Mouse (Mus musculus): ENCODE data around the gene Adgrg3. TPM values are rescaled to one million over a fixed set of nuclear protein-coding genes. Genes with fewer than 3 reads are reported as not detected.

Gene Adgrg3
- total RNA-seq, 2 experiments from 2014 or later = 0.33 TPM

- intact Hi-C loops (cut with DNase I; ENCODE audit: low total_unique reads) = no loop called here
- no peak for DNase-seq
Observed at GRCm38 (mm10) chr8:95064531-95064930, 47.0 kb downstream of the Adgrg3 start.

GRCm38 (mm10) chr8:95067582-95067981, 50.1 kb downstream of the Adgrg3 start:
- DNase-seq = peak; percentile 54
- intact Hi-C loops (cut with DNase I; ENCODE audit: low total_unique reads) = no loop called here

- no peak for DNase-seq
- intact Hi-C loops (cut with DNase I; ENCODE audit: low total_unique reads) = no loop called here
Observed at GRCm38 (mm10) chr8:95075504-95075903, 58.0 kb downstream of the Adgrg3 start.

GRCm38 (mm10) chr8:95076151-95076550, 58.7 kb downstream of the Adgrg3 start:
- DNase-seq = no peak
- intact Hi-C loops (cut with DNase I; ENCODE audit: low total_unique reads) = no loop called here

GRCm38 (mm10) chr8:95078055-95078454, 60.6 kb downstream of the Adgrg3 start:
- DNase-seq = no peak
- intact Hi-C loops (cut with DNase I; ENCODE audit: low total_unique reads) = no loop called here

GRCm38 (mm10) chr8:95079305-95079704, 61.8 kb downstream of the Adgrg3 start:
- intact Hi-C loops (cut with DNase I; ENCODE audit: low total_unique reads) = no loop called here
- DNase-seq = no peak

- intact Hi-C loops (cut with DNase I; ENCODE audit: low total_unique reads) = no loop called here
- DNase-seq = peak; percentile 97
Observed at GRCm38 (mm10) chr8:95080381-95081341, 63.2 kb downstream of the Adgrg3 start, which contains the start of gene Katnb1. Katnb1 (plus strand) TSS chr8:95081186.

- DNase-seq = no peak
- intact Hi-C loops (cut with DNase I; ENCODE audit: low total_unique reads) = no loop called here
Observed at GRCm38 (mm10) chr8:95081650-95082049, 64.2 kb downstream of the Adgrg3 start.

GRCm38 (mm10) chr8:95084261-95084660, 66.8 kb downstream of the Adgrg3 start:
- intact Hi-C loops (cut with DNase I; ENCODE audit: low total_unique reads) = no loop called here
- no peak for DNase-seq

- DNase-seq = no peak
Observed at GRCm38 (mm10) chr8:95084744-95085431, 67.4 kb downstream of the Adgrg3 start.

GRCm38 (mm10) chr8:95085432-95086141, 68.1 kb downstream of the Adgrg3 start:
- intact Hi-C loops (cut with DNase I; ENCODE audit: low total_unique reads) = no loop called here
- DNase-seq = no peak

More at GRCm38 (mm10) chr8:95084744-95085431, 67.4 kb downstream of the Adgrg3 start:
- intact Hi-C loops (cut with DNase I; ENCODE audit: low total_unique reads) = no loop called here

GRCm38 (mm10) chr8:95093574-95093973, 76.1 kb downstream of the Adgrg3 start:
- intact Hi-C loops (cut with DNase I; ENCODE audit: low total_unique reads) = loop anchor here (10.0 kb wide), 1 partner anchor 149 kb away; no protein-coding TSS in a partner anchor
- no peak for DNase-seq

Other genes with a start within 250 kb of the Adgrg3 start
- gene Cx3cl1, start 245.7 kb upstream of the Adgrg3 start, total RNA-seq (2021) = under 1 TPM; 0.82 to 0.96 TPM
- gene Ccl17, start 207.2 kb upstream of the Adgrg3 start, total RNA-seq (2021) = not detected
- 100 to 1,000 TPM; 341 to 397 TPM for gene Coq9, start 179.4 kb upstream of the Adgrg3 start, total RNA-seq (2021)
- gene Ciapin1, start 179.3 kb upstream of the Adgrg3 start, total RNA-seq (2021) = 10 to 100 TPM; 32.0 to 33.5 TPM
- gene Polr2c, start 160.2 kb upstream of the Adgrg3 start, total RNA-seq (2021) = 10 to 100 TPM; 37.3 to 39.4 TPM
- 1 to 10 TPM; 9.6 to 9.8 TPM for gene Dok4, start 141.4 kb upstream of the Adgrg3 start, total RNA-seq (2021)
- 10 to 100 TPM in 1 of 2 experiments, 1 to 10 TPM in 1; 7.1 to 10.9 TPM for gene Ccdc102a, start 99.6 kb upstream of the Adgrg3 start, total RNA-seq (2021)
- gene Adgrg5, start 94.0 kb upstream of the Adgrg3 start, total RNA-seq (2021) = not detected
- gene Adgrg1, start 42.9 kb upstream of the Adgrg3 start, total RNA-seq (2021) = 10 to 100 TPM; 21.4 to 38.2 TPM
- not detected for gene Drc7, start 37.4 kb downstream of the Adgrg3 start, total RNA-seq (2021)
- 1 to 10 TPM; 5.4 to 7.5 TPM for gene Katnb1, start 63.5 kb downstream of the Adgrg3 start, total RNA-seq (2021)
- gene Kifc3, start 185.1 kb downstream of the Adgrg3 start, total RNA-seq (2021) = 10 to 100 TPM; 11.2 to 11.5 TPM

Measured in gastrocnemius, postnatal 14 days (tissue).